ENCODE assay signal across 8 mouse cellular contexts in genomic region chr14:14632471-14632870, GRCm38 (mm10).
DNase-seq lines count a peak whose midpoint lies in the region; ATAC-seq and TF ChIP-seq lines count a peak whose summit lies in the region.

No protein-coding gene starts in this region.

- H3K27ac ChIP-seq in hindbrain, postnatal 0 days: no peak overlapping the region
- H3K27ac ChIP-seq in lung, postnatal 0 days (ENCODE audit: low read length): no peak overlapping the region

- no peak for TF ChIP-seq CTCF in hindbrain, postnatal 0 days (IDR thresholded peaks at IDR 0.05; ENCODE audit: low read depth)
- TF ChIP-seq CTCF in lung, postnatal 0 days (IDR thresholded peaks at IDR 0.05): 0 out of 2 replicates have a peak, but pooled peaks have one; percentile 6

- no peaks in the 10 kb centered on the region for H3K27me3 ChIP-seq in hindbrain, postnatal 0 days (ENCODE audit: insufficient read depth, low read length)
- no peaks in the 10 kb centered on the region for H3K27me3 ChIP-seq in lung, postnatal 0 days (replicated peaks; ENCODE audit: insufficient read depth, low read length)

- DNase-seq in frontal cortex, postnatal 25 days (ENCODE audit: low spot score in 2 of 2): no peak
- peak; percentile 14 to 27 for DNase-seq in adrenal gland, postnatal 36 days
- DNase-seq in gastrocnemius, adult 18-20 months (ENCODE audit: low spot score): peak; percentile 11
- DNase-seq in hindbrain, postnatal 0 days (ENCODE audit: low spot score): peak; percentile 13
- DNase-seq in lung, postnatal 0 days (ENCODE audit: low spot score): peak; percentile 35
- DNase-seq in right cerebral cortex, adult 2 months (ENCODE audit: low spot score in 2 of 2): peak; percentile 11 to 21
- DNase-seq in urinary bladder, postnatal 36 days (ENCODE audit: low spot score in 2 of 2): no peak

- WGBS in hindbrain, postnatal 0 days: 3% methylated on average over 15 of the region's 15 CpGs
- 1% methylated on average over 15 of the region's 15 CpGs for WGBS in lung, postnatal 0 days

- H3K9me3 ChIP-seq in hindbrain, postnatal 0 days (ENCODE audit: low read length): no peaks in the 10 kb centered on the region
- H3K9me3 ChIP-seq in lung, postnatal 0 days (ENCODE audit: low read length): no peaks in the 10 kb centered on the region

- TF ChIP-seq EP300 in lung, postnatal 0 days (IDR thresholded peaks at IDR 0.05): no peak

- no peaks in the 10 kb centered on the region for H3K36me3 ChIP-seq in hindbrain, postnatal 0 days (ENCODE audit: insufficient read depth, low read length)
- H3K36me3 ChIP-seq in lung, postnatal 0 days (ENCODE audit: insufficient read depth, low read length): no peaks in the 10 kb centered on the region

- H3K9ac ChIP-seq in hindbrain, postnatal 0 days (replicated peaks; ENCODE audit: low read length): no peak overlapping the region
- no peak overlapping the region; the same call in 1 of the 2 replicates for H3K9ac ChIP-seq in lung, postnatal 0 days (replicated peaks; ENCODE audit: low read depth)

- ATAC-seq in frontal cortex, adult (ENCODE audit: low TSS enrichment): peak; percentile 55
- peak; percentile 43; the same call in 1 of the 2 replicates for ATAC-seq in hindbrain, postnatal 0 days
- ATAC-seq in lung, postnatal 0 days: peak; percentile 51; the same call in 1 of the 2 replicates

- H3K4me2 ChIP-seq in hindbrain, postnatal 0 days (ENCODE audit: low read depth, low read length): peak overlapping the region; percentile 56
- H3K4me2 ChIP-seq in lung, postnatal 0 days (replicated peaks; ENCODE audit: low read depth, low read length): peak overlapping the region; percentile 51

- H3K4me1 ChIP-seq in hindbrain, postnatal 0 days (ENCODE audit: insufficient read depth, low read length): 0 out of 2 replicates have a peak, but pooled peaks cover 3% of the 10 kb centered on the region
- H3K4me1 ChIP-seq in lung, postnatal 0 days (ENCODE audit: insufficient read depth, low read depth, low read length): peaks cover 9% of the 10 kb centered on the region; the same call in 1 of the 2 replicates

- peak overlapping the region; percentile 27 for H3K4me3 ChIP-seq in hindbrain, postnatal 0 days (ENCODE audit: low read length)
- peak overlapping the region; percentile 39 for H3K4me3 ChIP-seq in lung, postnatal 0 days (ENCODE audit: low read depth, low read length)

Comparison
In these comparisons a context has a peak if more than half of its experiments do, and no peak if none do; other contexts are left out.
1. DNase-seq: peak in adrenal gland, postnatal 36 days (2 of 2), gastrocnemius, adult 18-20 months (single experiment), hindbrain, postnatal 0 days (single experiment), lung, postnatal 0 days (single experiment) and right cerebral cortex, adult 2 months (2 of 2); none in frontal cortex, postnatal 25 days (0 of 2) and urinary bladder, postnatal 36 days (0 of 2).
2. Peak in every context shown above with its lines, with median percentiles within 50 percentile points of each other: ATAC-seq.